Mouse (Mus musculus): ENCODE data around the gene Mvb12a.

- TF ChIP-seq CTCF (IDR thresholded peaks at IDR 0.05; ENCODE audit: low read depth) (no peak), EP300 (IDR thresholded peaks at IDR 0.05; ENCODE audit: low read depth) (no peak)
These were observed 37.4 kb upstream of the Mvb12a start for GRCm38 (mm10) chr8:71505326-71505725.

Measured in liver, postnatal 0 days (tissue).